Mouse (Mus musculus): ENCODE results near the gene Hps4. TPM values are rescaled to one million over a fixed set of nuclear protein-coding genes. Genes with fewer than 3 reads are reported as not detected.

Gene Hps4
- polyA plus RNA-seq, 1 experiment from 2014 or later, result 30.2 TPM

DNA sequence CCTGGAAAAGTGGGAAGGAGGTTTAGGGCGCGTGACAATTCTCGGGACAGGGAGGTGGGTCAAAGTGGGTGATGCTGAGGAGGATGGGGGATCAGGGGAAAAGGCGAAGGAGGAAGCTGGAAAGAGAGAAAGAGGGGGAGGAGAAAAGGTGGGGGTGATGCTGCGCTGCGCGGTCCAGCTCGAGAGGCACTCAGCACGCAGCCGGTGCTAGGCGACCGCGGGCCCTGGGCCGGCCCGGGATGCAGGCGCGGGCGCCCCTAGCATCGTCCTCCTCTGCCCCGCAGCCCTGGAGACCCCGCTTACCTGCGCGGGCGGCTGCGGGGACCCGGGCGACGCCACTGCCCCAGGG, 51.5 kb downstream of the Hps4 start:
- peak overlapping the region; percentile 57 for H3K4me3 ChIP-seq (replicated peaks; ENCODE audit: low read length)
- peaks cover 20% of the 10 kb centered on the region for H3K27me3 ChIP-seq (ENCODE audit: control insufficient read depth, insufficient read depth, low read length)
- peaks cover 4% of the 10 kb centered on the region for H3K4me1 ChIP-seq (ENCODE audit: control insufficient read depth, insufficient read depth, low read length)
- WGBS, result under 1% methylated on average over 19 of the region's 28 CpGs
- peak overlapping the region; percentile 71 for H3K9ac ChIP-seq (ENCODE audit: low read length)
- no peaks in the 10 kb centered on the region for H3K36me3 ChIP-seq (ENCODE audit: control insufficient read depth, insufficient read depth, low read length)
- H3K4me2 ChIP-seq (ENCODE audit: low read depth, low read length), result peak overlapping the region; percentile 69
- no peak overlapping the region for H3K27ac ChIP-seq (ENCODE audit: low read length)
- ATAC-seq (ENCODE audit: insufficient read depth, low FRiP score), result peak; percentile 36
- no peaks in the 10 kb centered on the region for H3K9me3 ChIP-seq (replicated peaks; ENCODE audit: control insufficient read depth, low read length)

DNA sequence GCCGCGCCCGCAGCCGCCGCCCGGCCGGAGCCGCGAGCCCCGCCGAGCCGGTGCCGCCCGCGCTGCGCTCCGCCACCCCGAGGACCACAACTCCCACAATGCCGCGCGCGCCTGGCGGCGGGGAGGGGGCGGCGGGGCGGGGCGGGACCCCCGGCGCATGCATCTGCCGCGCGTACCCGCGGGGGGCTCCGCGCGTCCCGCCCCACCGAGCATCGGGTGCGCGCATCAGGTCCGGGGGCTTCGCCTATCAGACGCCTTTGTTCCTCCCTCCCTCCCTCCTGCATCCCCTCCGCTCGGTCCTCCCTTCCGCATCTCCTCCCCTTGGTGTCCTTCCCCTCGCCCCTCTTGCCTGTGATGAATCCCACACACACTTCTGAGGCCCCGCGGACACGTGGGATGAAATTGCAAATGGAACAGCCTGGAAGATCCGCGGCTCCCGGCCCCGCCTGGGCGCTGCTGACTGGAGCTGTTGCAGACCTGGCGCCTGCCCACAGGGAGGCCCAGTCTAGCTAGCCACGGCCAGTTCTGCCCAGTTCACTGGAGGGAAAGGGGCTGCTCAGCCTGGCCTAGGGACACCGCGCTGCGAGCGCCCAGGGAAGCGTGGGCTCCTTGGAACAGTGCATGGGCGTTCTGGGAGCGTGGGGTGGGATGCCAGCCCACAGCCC, 52.0 kb downstream of the Hps4 start, which contains the start of gene Asphd2:
TSS of gene Asphd2 (minus strand) at position 88 of the 665 bp plus-strand sequence.
- H3K4me1 ChIP-seq (ENCODE audit: control insufficient read depth, insufficient read depth, low read length), result peaks cover 4% of the 10 kb centered on the region
- ATAC-seq (ENCODE audit: insufficient read depth, low FRiP score), result peak; percentile 88
- H3K27ac ChIP-seq (ENCODE audit: low read length), result peak within 1 kb of the TSS; percentile 67
- H3K4me2 ChIP-seq (ENCODE audit: low read depth, low read length), result peak within 1 kb of the TSS; percentile 69
- WGBS, result 2% methylated on average over 51 of the region's 67 CpGs
- H3K4me3 ChIP-seq (replicated peaks; ENCODE audit: low read length), result peak within 1 kb of the TSS; percentile 57
- no peaks in the 10 kb centered on the region for H3K36me3 ChIP-seq (ENCODE audit: control insufficient read depth, insufficient read depth, low read length)
- peaks cover 20% of the 10 kb centered on the region for H3K27me3 ChIP-seq (ENCODE audit: control insufficient read depth, insufficient read depth, low read length)
- peak within 1 kb of the TSS; percentile 71 for H3K9ac ChIP-seq (ENCODE audit: low read length)
- no peaks in the 10 kb centered on the region for H3K9me3 ChIP-seq (replicated peaks; ENCODE audit: control insufficient read depth, low read length)

DNA sequence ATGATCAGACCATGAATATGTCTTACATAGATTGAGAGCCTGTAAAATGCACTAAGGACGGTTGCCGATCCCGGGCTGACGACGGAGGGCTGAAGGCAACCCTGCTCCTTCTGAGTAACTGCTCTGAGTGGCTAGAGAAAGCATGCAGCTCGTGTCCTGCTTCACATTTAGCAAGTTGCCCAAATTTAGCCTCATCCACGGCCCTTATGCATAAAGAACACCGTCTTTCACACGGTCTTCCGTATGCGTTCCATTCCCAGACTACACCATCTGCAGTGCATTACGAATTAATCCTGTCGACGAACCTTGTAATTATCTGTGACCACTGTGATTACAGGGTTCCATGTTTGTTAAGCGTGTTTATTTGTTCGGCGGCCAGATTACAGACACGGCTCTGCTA, 53.2 kb downstream of the Hps4 start:
- no peak overlapping the region for H3K27ac ChIP-seq (ENCODE audit: low read length)
- ATAC-seq (ENCODE audit: insufficient read depth, low FRiP score), result no peak

DNA sequence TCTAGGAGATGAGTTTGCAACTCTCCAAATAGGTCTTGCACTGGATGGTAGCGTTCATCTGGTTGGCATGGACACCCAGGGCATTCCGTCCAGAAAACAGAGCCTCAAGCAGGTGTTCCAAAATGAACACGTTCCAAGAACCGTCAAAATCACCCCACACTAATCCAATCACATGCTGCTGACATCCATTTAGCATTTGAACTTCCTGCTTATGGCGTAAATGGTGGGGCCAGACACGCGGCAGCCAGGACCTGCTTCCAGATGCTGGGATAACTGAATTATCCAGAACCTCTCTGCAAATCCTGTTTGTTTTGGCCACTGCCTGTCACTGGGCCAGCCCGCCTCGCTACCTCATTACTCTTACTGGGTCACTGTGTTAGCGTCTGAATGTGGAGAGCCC, 56.4 kb downstream of the Hps4 start:
- peaks cover 4% of the 10 kb centered on the region for H3K4me1 ChIP-seq (ENCODE audit: control insufficient read depth, insufficient read depth, low read length)
- H3K9ac ChIP-seq (ENCODE audit: low read length), result no peak overlapping the region
- WGBS, result 54% methylated on average over 10 of the region's 10 CpGs
- no peak for ATAC-seq (ENCODE audit: insufficient read depth, low FRiP score)
- no peak overlapping the region for H3K27ac ChIP-seq (ENCODE audit: low read length)
- H3K9me3 ChIP-seq (replicated peaks; ENCODE audit: control insufficient read depth, low read length), result no peaks in the 10 kb centered on the region
- no peak overlapping the region for H3K4me3 ChIP-seq (replicated peaks; ENCODE audit: low read length)
- H3K4me2 ChIP-seq (ENCODE audit: low read depth, low read length), result no peak overlapping the region
- H3K27me3 ChIP-seq (ENCODE audit: control insufficient read depth, insufficient read depth, low read length), result peaks cover 2% of the 10 kb centered on the region; the same call in 1 of the 2 replicates
- H3K36me3 ChIP-seq (ENCODE audit: control insufficient read depth, insufficient read depth, low read length), result no peaks in the 10 kb centered on the region

More for the DNA sequence above, 53.2 kb downstream of the Hps4 start:
- Histone ChIP-seq H3K36me3 (ENCODE audit: control insufficient read depth, insufficient read depth, low read length) (no peaks in the 10 kb centered on the region), H3K9me3 (replicated peaks; ENCODE audit: control insufficient read depth, low read length) (no peaks in the 10 kb centered on the region), H3K4me2 (ENCODE audit: low read depth, low read length) (no peak overlapping the region), H3K27me3 (ENCODE audit: control insufficient read depth, insufficient read depth, low read length) (peaks cover 20% of the 10 kb centered on the region), H3K9ac (ENCODE audit: low read length) (no peak overlapping the region), H3K4me3 (replicated peaks; ENCODE audit: low read length) (no peak overlapping the region), H3K4me1 (ENCODE audit: control insufficient read depth, insufficient read depth, low read length) (peaks cover 4% of the 10 kb centered on the region)
- WGBS, result 78% methylated on average over 18 of the region's 18 CpGs

DNA sequence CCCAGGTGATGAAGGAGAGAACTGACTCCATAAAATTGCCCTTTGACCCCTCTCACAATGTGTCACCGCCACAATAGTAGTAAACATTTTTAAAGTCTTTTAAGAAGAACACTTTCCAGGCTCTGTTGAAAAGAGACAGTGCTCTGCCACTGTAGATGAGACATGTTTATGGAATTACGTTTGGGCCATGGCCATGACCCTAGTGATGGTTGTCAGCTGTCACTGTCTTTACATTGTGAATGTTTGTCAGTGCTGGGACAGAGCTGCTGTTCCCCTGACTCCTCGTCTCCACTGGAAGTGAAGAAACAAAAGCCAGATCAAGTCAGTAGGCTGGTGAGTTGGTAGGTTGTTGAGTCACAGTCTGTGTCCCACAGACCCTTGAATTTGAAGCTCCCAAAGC, 59.6 kb downstream of the Hps4 start:
- no peaks in the 10 kb centered on the region for H3K4me1 ChIP-seq (ENCODE audit: control insufficient read depth, insufficient read depth, low read length)
- no peaks in the 10 kb centered on the region for H3K27me3 ChIP-seq (ENCODE audit: control insufficient read depth, insufficient read depth, low read length)
- 0 out of 2 replicates have a peak, but pooled peaks have one; percentile 40 for ATAC-seq (ENCODE audit: insufficient read depth, low FRiP score)
- H3K9ac ChIP-seq (ENCODE audit: low read length), result no peak overlapping the region
- no peak overlapping the region for H3K4me2 ChIP-seq (ENCODE audit: low read depth, low read length)
- H3K27ac ChIP-seq (ENCODE audit: low read length), result no peak overlapping the region
- WGBS, result 30% methylated on average over 3 of the region's 3 CpGs
- H3K9me3 ChIP-seq (replicated peaks; ENCODE audit: control insufficient read depth, low read length), result no peaks in the 10 kb centered on the region
- H3K4me3 ChIP-seq (replicated peaks; ENCODE audit: low read length), result no peak overlapping the region
- H3K36me3 ChIP-seq (ENCODE audit: control insufficient read depth, insufficient read depth, low read length), result no peaks in the 10 kb centered on the region

DNA sequence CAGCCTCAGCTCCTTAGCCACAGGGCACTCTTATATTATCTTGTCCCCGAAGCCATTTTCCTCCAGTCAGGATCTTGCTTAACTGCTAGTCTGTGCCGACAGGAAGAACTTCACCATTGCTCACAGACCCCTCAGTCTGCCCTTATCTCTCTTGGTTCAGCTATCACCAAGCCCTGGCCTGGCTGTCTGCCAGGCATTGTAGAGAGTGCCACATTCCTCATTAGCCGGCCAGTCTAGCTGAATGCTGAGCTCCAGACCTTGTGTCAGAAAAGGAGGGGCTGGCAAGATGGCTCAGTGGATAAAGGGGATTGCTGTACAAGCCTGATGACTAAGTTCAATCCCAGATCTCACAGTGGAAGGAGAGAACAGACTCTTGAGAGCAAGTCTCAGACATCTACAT, 63.1 kb downstream of the Hps4 start:
- ATAC-seq (ENCODE audit: insufficient read depth, low FRiP score), result no peak
- H3K4me2 ChIP-seq (ENCODE audit: low read depth, low read length), result no peak overlapping the region
- H3K9me3 ChIP-seq (replicated peaks; ENCODE audit: control insufficient read depth, low read length), result no peaks in the 10 kb centered on the region
- 49% methylated on average over 3 of the region's 3 CpGs for WGBS
- H3K4me3 ChIP-seq (replicated peaks; ENCODE audit: low read length), result no peak overlapping the region
- H3K4me1 ChIP-seq (ENCODE audit: control insufficient read depth, insufficient read depth, low read length), result no peaks in the 10 kb centered on the region
- H3K36me3 ChIP-seq (ENCODE audit: control insufficient read depth, insufficient read depth, low read length), result no peaks in the 10 kb centered on the region
- H3K9ac ChIP-seq (ENCODE audit: low read length), result no peak overlapping the region
- no peak overlapping the region for H3K27ac ChIP-seq (ENCODE audit: low read length)
- H3K27me3 ChIP-seq (ENCODE audit: control insufficient read depth, insufficient read depth, low read length), result no peaks in the 10 kb centered on the region

DNA sequence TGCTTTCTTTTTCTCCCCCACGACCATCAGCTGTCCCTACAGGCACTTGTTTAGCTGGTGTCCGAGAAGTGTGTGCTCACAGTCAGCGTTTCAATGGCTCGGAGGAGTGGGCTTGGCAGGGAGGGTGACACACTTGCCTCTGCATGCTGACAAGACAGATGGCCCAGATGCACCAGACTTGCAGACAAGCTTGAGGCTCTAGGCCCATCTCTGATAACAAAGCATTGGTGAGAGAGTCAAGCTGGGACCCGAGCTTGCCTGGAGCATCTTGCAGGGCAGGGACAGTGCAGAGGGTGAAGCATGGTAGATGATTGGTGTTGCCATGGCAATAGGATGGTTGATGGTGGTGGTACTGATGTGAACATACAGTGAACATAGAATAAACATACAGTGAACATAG, 66.4 kb downstream of the Hps4 start:
- 49% methylated on average over 5 of the region's 5 CpGs for WGBS

DNA sequence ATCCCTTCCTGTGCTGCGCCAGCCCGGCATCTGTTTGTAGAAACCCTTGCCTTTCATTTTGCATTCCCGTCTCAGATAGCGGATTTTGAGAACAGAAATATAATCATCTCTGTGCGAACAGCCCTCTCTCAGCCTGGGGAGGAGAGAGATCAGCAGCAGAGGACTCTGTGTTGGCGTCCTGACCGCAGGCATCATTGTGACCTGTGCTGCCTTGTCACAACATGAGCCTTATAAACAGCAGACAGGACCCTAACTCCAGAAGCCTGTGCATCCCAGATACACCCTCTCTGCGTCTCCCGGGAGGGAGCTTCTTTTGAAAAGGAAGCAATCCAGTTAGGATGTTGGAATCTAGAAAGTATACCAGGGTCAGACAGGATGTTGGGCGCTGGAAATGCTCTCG, 68.2 kb downstream of the Hps4 start:
- Histone ChIP-seq H3K4me1 (ENCODE audit: control insufficient read depth, insufficient read depth, low read length) (no peaks in the 10 kb centered on the region), H3K36me3 (ENCODE audit: control insufficient read depth, insufficient read depth, low read length) (no peaks in the 10 kb centered on the region), H3K27ac (ENCODE audit: low read length) (no peak overlapping the region), H3K4me2 (ENCODE audit: low read depth, low read length) (no peak overlapping the region), H3K27me3 (ENCODE audit: control insufficient read depth, insufficient read depth, low read length) (no peaks in the 10 kb centered on the region), H3K9ac (ENCODE audit: low read length) (no peak overlapping the region), H3K9me3 (replicated peaks; ENCODE audit: control insufficient read depth, low read length) (no peaks in the 10 kb centered on the region), H3K4me3 (replicated peaks; ENCODE audit: low read length) (no peak overlapping the region)
- 30% methylated on average over 11 of the region's 11 CpGs for WGBS
- ATAC-seq (ENCODE audit: insufficient read depth, low FRiP score), result no peak

More for the DNA sequence above, 66.4 kb downstream of the Hps4 start:
- no peak for ATAC-seq (ENCODE audit: insufficient read depth, low FRiP score)
- no peaks in the 10 kb centered on the region for H3K36me3 ChIP-seq (ENCODE audit: control insufficient read depth, insufficient read depth, low read length)
- no peak overlapping the region for H3K4me3 ChIP-seq (replicated peaks; ENCODE audit: low read length)
- H3K27me3 ChIP-seq (ENCODE audit: control insufficient read depth, insufficient read depth, low read length), result no peaks in the 10 kb centered on the region
- no peaks in the 10 kb centered on the region for H3K9me3 ChIP-seq (replicated peaks; ENCODE audit: control insufficient read depth, low read length)
- no peak overlapping the region for H3K9ac ChIP-seq (ENCODE audit: low read length)
- no peaks in the 10 kb centered on the region for H3K4me1 ChIP-seq (ENCODE audit: control insufficient read depth, insufficient read depth, low read length)
- H3K27ac ChIP-seq (ENCODE audit: low read length), result no peak overlapping the region
- H3K4me2 ChIP-seq (ENCODE audit: low read depth, low read length), result no peak overlapping the region

DNA sequence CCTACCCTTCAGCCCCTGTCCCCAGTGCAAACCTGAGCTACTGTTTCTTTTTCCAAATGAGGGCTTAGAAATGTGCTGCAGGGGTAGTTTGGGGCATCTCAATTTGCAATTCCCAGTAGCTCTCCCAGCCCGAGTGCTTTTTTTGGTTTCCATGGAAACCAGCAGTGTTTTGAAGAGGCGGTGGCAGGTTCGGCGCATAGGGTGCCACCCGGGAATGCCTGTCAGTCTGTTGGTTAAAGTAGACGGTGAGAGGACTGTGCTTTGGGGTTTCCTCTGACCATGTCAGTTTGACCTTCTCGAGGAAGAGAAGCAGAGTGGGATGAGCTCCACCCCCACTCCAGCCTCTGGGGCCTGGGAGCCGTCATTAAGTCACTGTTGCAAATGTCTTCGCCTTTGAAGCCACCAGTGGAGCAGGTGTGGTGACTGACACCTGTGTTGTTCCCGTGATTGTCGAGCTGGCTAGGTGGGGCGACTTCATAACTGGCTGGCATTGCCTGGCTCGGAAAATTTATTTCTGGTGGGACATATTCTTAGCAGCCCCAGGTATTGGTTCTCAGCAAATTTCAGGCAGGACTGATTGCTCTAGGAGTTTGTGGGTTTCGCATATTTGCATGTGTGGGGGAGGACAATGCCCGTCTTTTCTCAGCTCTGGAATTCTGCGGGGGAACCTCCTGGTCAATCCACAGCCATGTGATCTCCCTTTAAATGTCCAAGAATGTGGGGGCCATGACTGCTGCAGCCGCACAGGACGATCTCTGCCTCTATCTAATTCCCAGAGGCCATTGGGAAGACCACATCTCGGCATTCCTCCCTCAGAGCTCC, 68.8 kb downstream of the Hps4 start:
- H3K4me1 ChIP-seq (ENCODE audit: control insufficient read depth, insufficient read depth, low read length), result no peaks in the 10 kb centered on the region
- H3K27ac ChIP-seq (ENCODE audit: low read length), result no peak overlapping the region
- H3K36me3 ChIP-seq (ENCODE audit: control insufficient read depth, insufficient read depth, low read length), result no peaks in the 10 kb centered on the region
- no peak overlapping the region for H3K9ac ChIP-seq (ENCODE audit: low read length)
- ATAC-seq (ENCODE audit: insufficient read depth, low FRiP score), result no peak
- 9% methylated on average over 19 of the region's 19 CpGs for WGBS
- H3K4me2 ChIP-seq (ENCODE audit: low read depth, low read length), result no peak overlapping the region
- H3K4me3 ChIP-seq (replicated peaks; ENCODE audit: low read length), result no peak overlapping the region
- H3K9me3 ChIP-seq (replicated peaks; ENCODE audit: control insufficient read depth, low read length), result no peaks in the 10 kb centered on the region
- no peaks in the 10 kb centered on the region for H3K27me3 ChIP-seq (ENCODE audit: control insufficient read depth, insufficient read depth, low read length)

All from stomach, embryonic 16.5 days (tissue).